Mouse (Mus musculus): ENCODE measurements around the gene Gusb.

GRCm38 (mm10) chr5:129952143-129952542 is 50.7 kb downstream of the Gusb start:
- TF ChIP-seq CTCF (IDR thresholded peaks at IDR 0.05; ENCODE audit: borderline replicate concordance, extremely low read depth, insufficient read depth, insufficient read length) (no peak), POLR2A (IDR thresholded peaks at IDR 0.05; ENCODE audit: borderline replicate concordance, extremely low read depth, insufficient read depth, insufficient read length, poor library complexity, severe bottlenecking) (no peak)
